Mouse (Mus musculus): ENCODE results near the gene Ddx6. TPM values are rescaled to one million over a fixed set of nuclear protein-coding genes. Genes with fewer than 3 reads are reported as not detected.
"Not testable (repeated sequence)": the region's sequence is repeated elsewhere in the genome, so short reads cannot be mapped to it uniquely, and the experiment has no call there.

Ddx6 gene
- polyA plus RNA-seq, 1 experiment from 2014 or later: 17.6 TPM

DNA sequence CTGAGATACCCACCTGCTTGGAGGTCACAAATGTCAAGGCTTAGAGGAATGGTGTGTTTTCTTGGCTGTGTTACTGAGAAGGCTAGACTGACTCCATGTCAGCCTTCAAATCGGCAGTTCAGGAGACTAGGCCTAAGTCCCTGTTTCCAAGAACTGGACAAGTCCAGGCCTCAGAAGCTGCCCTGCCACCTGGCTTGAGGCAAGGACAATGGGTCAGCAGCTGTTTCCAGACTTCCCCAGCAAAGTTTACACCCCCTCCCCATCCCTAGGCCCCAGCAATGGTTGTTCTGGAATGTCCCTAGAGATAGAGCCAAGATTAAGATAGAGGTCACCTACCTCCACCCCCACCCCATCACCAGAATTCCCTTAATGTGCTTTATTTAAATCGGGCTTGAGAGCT is 7.0 kb upstream of the Ddx6 start:
- H3K27me3 ChIP-seq (replicated peaks): no peaks in the 10 kb centered on the region
- H3K4me1 ChIP-seq: peaks cover 10% of the 10 kb centered on the region
- no peak overlapping the region for H3K9ac ChIP-seq
- H3K4me2 ChIP-seq (replicated peaks): no peak overlapping the region
- H3K36me3 ChIP-seq: no peaks in the 10 kb centered on the region
- no peaks in the 10 kb centered on the region for H3K9me3 ChIP-seq
- H3K4me3 ChIP-seq: no peak overlapping the region
- no peak overlapping the region for H3K27ac ChIP-seq
- ATAC-seq (ENCODE audit: low FRiP score, low read depth): no peak
- WGBS: 92% methylated on average over 2 of the region's 2 CpGs

DNA sequence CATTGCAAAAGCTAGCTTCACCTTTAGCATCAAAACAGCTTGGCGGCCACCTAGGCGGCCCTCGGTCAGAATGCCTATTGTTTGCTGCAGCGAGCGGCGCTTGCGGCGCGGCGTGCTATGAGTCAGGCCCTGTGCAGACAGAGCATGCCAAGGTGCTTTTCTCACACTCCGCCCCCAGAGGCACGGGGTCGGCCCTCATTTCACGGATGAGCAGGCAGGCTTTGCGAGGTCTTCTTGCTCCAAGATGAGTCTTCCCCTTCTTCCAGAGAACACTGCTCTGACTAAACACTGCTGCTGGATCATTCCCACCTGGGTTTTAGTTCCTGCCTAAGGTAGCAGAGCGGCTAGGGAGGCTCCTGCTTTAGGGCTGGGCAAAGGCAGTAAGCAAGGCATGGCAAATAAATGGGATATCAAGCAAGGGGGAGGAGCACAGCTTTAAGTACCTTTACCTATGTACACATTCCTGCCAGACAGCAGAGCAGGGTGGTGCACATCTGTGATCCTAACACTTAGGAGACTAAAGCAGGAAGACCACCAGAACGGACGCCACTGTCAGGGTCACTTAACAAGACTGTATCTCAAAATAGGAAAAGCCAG is 5.7 kb upstream of the Ddx6 start:
- no peaks in the 10 kb centered on the region for H3K36me3 ChIP-seq
- peaks cover 15% of the 10 kb centered on the region for H3K4me1 ChIP-seq
- H3K4me3 ChIP-seq: no peak overlapping the region
- H3K27ac ChIP-seq: no peak overlapping the region
- H3K4me2 ChIP-seq (replicated peaks): peak overlapping the region; percentile 51
- WGBS: 4% methylated on average over 18 of the region's 18 CpGs
- no peaks in the 10 kb centered on the region for H3K27me3 ChIP-seq (replicated peaks)
- no peaks in the 10 kb centered on the region for H3K9me3 ChIP-seq
- no peak for ATAC-seq (ENCODE audit: low FRiP score, low read depth)
- H3K9ac ChIP-seq: peak overlapping the region; percentile 33; the same call in 1 of the 2 replicates

- WGBS: 25% methylated on average over 6 of the region's 6 CpGs
- Histone ChIP-seq H3K27me3 (replicated peaks) (no peaks in the 10 kb centered on the region), H3K4me1 (peaks cover 15% of the 10 kb centered on the region), H3K4me2 (replicated peaks) (peak overlapping the region; percentile 51; the same call in 1 of the 2 replicates), H3K4me3 (no peak overlapping the region), H3K9ac (no peak overlapping the region), H3K9me3 (no peaks in the 10 kb centered on the region), H3K27ac (no peak overlapping the region), H3K36me3 (no peaks in the 10 kb centered on the region)
- no peak for ATAC-seq (ENCODE audit: low FRiP score, low read depth)
These were observed 5.1 kb upstream of the Ddx6 start for GRCm38 (mm10) chr9:44599616-44600015.

- H3K27me3 ChIP-seq (replicated peaks): no peaks in the 10 kb centered on the region
- no peaks in the 10 kb centered on the region for H3K9me3 ChIP-seq
- no peak for ATAC-seq (ENCODE audit: low FRiP score, low read depth)
- no peaks in the 10 kb centered on the region for H3K36me3 ChIP-seq
- no peak overlapping the region for H3K4me2 ChIP-seq (replicated peaks)
- no peak overlapping the region for H3K9ac ChIP-seq
- H3K27ac ChIP-seq: no peak overlapping the region
- 88% methylated on average over 6 of the region's 6 CpGs for WGBS
- no peak overlapping the region for H3K4me3 ChIP-seq
- H3K4me1 ChIP-seq: peaks cover 15% of the 10 kb centered on the region
These were observed 3.9 kb upstream of the Ddx6 start for GRCm38 (mm10) chr9:44600801-44601200.

DNA sequence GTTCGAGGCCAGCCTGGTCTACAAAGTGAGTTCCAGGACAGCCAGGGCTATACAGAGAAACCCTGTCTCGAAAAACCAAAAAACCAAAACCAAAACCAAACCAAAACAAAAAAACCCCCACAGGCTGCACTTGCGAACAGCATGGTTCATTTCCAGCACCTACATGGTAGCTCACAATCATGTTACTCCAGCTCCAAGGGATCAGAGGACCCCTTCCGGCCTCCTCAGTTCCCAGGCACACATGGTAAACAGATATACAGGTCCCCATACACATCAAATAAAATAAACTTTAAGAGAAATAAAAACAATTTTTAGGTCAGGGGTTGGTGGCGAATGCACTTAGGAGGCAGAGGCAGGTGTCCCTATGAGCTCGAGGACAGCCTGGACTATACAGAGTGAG is 1.9 kb upstream of the Ddx6 start:
- H3K9me3 ChIP-seq: no peaks in the 10 kb centered on the region
- no peaks in the 10 kb centered on the region for H3K27me3 ChIP-seq (replicated peaks)
- H3K36me3 ChIP-seq: peaks cover 6% of the 10 kb centered on the region
- H3K27ac ChIP-seq: no peak overlapping the region
- peak overlapping the region; percentile 99; the same call in 1 of the 2 replicates for H3K4me3 ChIP-seq
- 72% methylated on average over 6 of the region's 6 CpGs for WGBS
- H3K4me1 ChIP-seq: peaks cover 24% of the 10 kb centered on the region
- H3K9ac ChIP-seq: no peak overlapping the region
- H3K4me2 ChIP-seq (replicated peaks): peak overlapping the region; percentile 88
- no peak for ATAC-seq (ENCODE audit: low FRiP score, low read depth)

DNA sequence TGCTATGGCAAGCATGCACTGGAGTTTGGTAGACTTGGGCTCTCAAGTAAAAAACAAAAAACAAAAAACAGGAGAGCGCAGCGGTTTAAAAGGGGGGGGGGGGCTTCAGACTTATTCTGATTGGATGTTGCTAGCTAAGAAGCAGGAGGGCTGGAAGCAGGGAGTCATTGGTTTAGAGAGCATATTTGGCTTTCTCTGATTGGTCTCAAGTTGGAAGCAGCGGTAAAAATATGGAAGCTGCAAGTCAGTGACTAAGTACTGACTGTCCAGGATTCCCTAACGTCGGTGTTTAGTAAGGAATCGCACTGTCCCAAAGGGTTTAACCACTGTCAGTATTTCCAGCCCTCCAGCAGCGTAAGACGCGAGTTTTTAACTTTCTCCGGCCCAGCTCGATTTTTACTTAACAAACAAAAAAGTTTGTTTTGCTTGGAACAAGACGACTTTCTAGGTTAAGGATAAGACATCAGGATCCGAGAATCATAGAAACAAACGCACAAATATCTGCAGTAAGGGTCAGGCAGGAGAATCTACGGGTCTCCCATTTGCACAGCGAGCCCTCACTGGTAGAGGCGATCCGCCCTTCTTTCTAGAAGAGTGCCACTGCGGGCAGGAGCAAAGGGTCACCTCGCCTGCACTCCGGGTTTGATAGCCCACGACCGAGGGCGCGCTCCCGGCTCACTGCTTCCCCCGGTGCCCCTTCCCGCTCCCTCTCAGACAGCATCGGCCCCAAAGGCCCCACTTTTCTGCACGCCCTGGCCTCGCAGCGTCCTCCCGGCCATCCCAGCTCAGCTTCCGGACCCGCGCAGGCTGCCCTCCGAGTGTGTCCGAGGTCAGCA is 1.0 kb upstream of the Ddx6 start:
- peak overlapping the region; percentile 99 for H3K4me3 ChIP-seq
- H3K27me3 ChIP-seq (replicated peaks): no peaks in the 10 kb centered on the region
- peak overlapping the region; percentile 88 for H3K4me2 ChIP-seq (replicated peaks)
- H3K9me3 ChIP-seq: no peaks in the 10 kb centered on the region
- under 1% methylated on average over 38 of the region's 38 CpGs for WGBS
- peaks cover 31% of the 10 kb centered on the region for H3K4me1 ChIP-seq
- peak; percentile 77 for ATAC-seq (ENCODE audit: low FRiP score, low read depth)
- H3K9ac ChIP-seq: peak overlapping the region; percentile 100
- H3K27ac ChIP-seq: peak overlapping the region; percentile 99
- peaks cover 15% of the 10 kb centered on the region for H3K36me3 ChIP-seq

DNA sequence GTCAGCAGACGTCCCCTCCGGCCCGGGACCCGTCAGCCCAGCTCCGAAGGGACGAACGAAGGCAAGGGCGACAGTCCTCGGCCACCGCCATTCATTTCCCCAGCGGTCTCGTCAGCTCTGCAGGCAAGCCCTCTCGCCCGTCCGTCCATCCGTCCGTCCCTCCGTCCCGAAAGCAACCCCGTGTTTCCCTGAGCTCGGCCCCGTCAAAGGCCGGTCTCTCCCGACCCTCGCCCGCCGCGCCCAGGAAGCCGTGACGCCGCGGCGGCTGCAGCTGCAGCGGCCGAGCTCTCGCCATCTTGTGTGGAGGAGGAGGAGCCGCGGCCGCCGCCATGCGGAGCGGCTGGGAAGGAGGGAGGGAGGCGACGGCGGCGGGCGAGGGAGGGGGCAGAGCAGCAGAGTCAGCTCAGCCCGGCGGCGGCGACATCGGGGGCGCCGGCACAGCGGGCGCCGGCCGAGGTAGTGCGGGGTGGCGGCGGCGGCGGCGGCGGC is 358 bp upstream of the Ddx6 start:
- Histone ChIP-seq H3K4me1 (peaks cover 25% of the 10 kb centered on the region), H3K27ac (peak overlapping the region; percentile 99), H3K4me3 (peak overlapping the region; percentile 99), H3K36me3 (peaks cover 19% of the 10 kb centered on the region), H3K9ac (peak overlapping the region; percentile 100), H3K9me3 (no peaks in the 10 kb centered on the region), H3K4me2 (replicated peaks) (peak overlapping the region; percentile 88), H3K27me3 (replicated peaks) (no peaks in the 10 kb centered on the region)
- peak; percentile 71 for ATAC-seq (ENCODE audit: low FRiP score, low read depth)
- under 1% methylated on average over 57 of the region's 65 CpGs for WGBS

GRCm38 (mm10) chr9:44605616-44606165 is 999 bp downstream of the Ddx6 start:
- peak overlapping the region; percentile 68 for H3K4me2 ChIP-seq (replicated peaks)
- 2% methylated on average over 13 of the region's 13 CpGs for WGBS
- H3K36me3 ChIP-seq: peaks cover 30% of the 10 kb centered on the region
- peak overlapping the region; percentile 99 for H3K4me3 ChIP-seq
- no peak for ATAC-seq (ENCODE audit: low FRiP score, low read depth)
- H3K9ac ChIP-seq: peak overlapping the region; percentile 100
- no peaks in the 10 kb centered on the region for H3K27me3 ChIP-seq (replicated peaks)
- no peaks in the 10 kb centered on the region for H3K9me3 ChIP-seq
- H3K4me1 ChIP-seq: peaks cover 23% of the 10 kb centered on the region
- peak overlapping the region; percentile 99 for H3K27ac ChIP-seq

GRCm38 (mm10) chr9:44606646-44607045 is 2.0 kb downstream of the Ddx6 start:
- 78% methylated on average over 4 of the region's 4 CpGs for WGBS
- Histone ChIP-seq H3K4me2 (replicated peaks) (peak overlapping the region; percentile 68), H3K4me3 (no peak overlapping the region), H3K9ac (no peak overlapping the region), H3K4me1 (peaks cover 23% of the 10 kb centered on the region), H3K27ac (no peak overlapping the region), H3K27me3 (replicated peaks) (no peaks in the 10 kb centered on the region), H3K9me3 (no peaks in the 10 kb centered on the region), H3K36me3 (peaks cover 38% of the 10 kb centered on the region)
- no peak for ATAC-seq (ENCODE audit: low FRiP score, low read depth)

GRCm38 (mm10) chr9:44607306-44607705 is 2.6 kb downstream of the Ddx6 start:
- Histone ChIP-seq H3K9ac (no peak overlapping the region), H3K9me3 (no peaks in the 10 kb centered on the region), H3K27ac (no peak overlapping the region), H3K4me3 (no peak overlapping the region), H3K27me3 (replicated peaks) (no peaks in the 10 kb centered on the region), H3K4me1 (peaks cover 23% of the 10 kb centered on the region), H3K4me2 (replicated peaks) (peak overlapping the region; percentile 68), H3K36me3 (peaks cover 42% of the 10 kb centered on the region)
- no peak for ATAC-seq (ENCODE audit: low FRiP score, low read depth)
- 71% methylated on average over 4 of the region's 4 CpGs for WGBS

- 97% methylated on average over 25 of the region's 25 CpGs for WGBS
- no peak for ATAC-seq (ENCODE audit: low FRiP score, low read depth)
- H3K36me3 ChIP-seq: peaks cover 73% of the 10 kb centered on the region
These were observed 5.7 kb downstream of the Ddx6 start for GRCm38 (mm10) chr9:44610371-44610770.

DNA sequence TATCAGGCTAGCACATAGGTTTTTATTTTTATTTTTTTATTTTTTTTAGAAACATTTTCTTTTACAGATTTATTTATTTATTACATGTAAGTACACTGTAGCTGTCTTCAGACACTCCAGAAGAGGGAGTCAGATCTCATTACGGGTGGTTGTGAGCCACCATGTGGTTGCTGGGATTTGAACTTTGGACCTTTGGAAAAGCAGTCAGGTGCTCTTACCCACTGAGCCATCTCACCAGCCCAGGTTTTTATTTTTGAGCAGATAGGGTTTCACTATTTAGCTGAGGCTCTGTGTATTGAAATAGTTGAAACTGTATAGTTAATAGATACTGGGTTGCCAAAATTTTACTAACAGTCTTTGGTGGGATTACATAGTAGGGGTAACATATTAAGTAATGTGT is 8.4 kb downstream of the Ddx6 start:
- H3K9me3 ChIP-seq; H3K4me1 ChIP-seq; H3K9ac ChIP-seq; H3K27me3 ChIP-seq (replicated peaks); H3K4me3 ChIP-seq; H3K27ac ChIP-seq; H3K4me2 ChIP-seq (replicated peaks); ATAC-seq (ENCODE audit: low FRiP score, low read depth): not testable (repeated sequence)
- peaks cover 90% of the 10 kb centered on the region for H3K36me3 ChIP-seq
- WGBS: 77% methylated on average over 1 of the region's 1 CpGs

More at GRCm38 (mm10) chr9:44610371-44610770, 5.7 kb downstream of the Ddx6 start:
- H3K27me3 ChIP-seq (replicated peaks): no peaks in the 10 kb centered on the region
- H3K4me3 ChIP-seq: no peak overlapping the region
- no peak overlapping the region for H3K4me2 ChIP-seq (replicated peaks)
- no peak overlapping the region for H3K27ac ChIP-seq
- H3K9ac ChIP-seq: no peak overlapping the region
- no peaks in the 10 kb centered on the region for H3K9me3 ChIP-seq
- H3K4me1 ChIP-seq: peaks cover 16% of the 10 kb centered on the region

Data from neural tube, embryonic 12.5 days (tissue).